Mouse (Mus musculus) adipocyte (in vitro differentiated cells): ENCODE measurements around the gene Rora.

Source experiments
- DNase-seq: peaks from one replicate; pipeline ENCODE4 v3.0.0-alpha.2; 2016; ENCODE audit warnings: low spot score

The Rora gene

GRCm38 (mm10) chr9:69140144-69140543 lies 486.6 kb downstream of the Rora start:
- DNase-seq = no peak

GRCm38 (mm10) chr9:69141859-69142258 lies 488.3 kb downstream of the Rora start:
- DNase-seq = no peak

- DNase-seq = no peak
Observed at GRCm38 (mm10) chr9:69146937-69147336, 493.4 kb downstream of the Rora start.

GRCm38 (mm10) chr9:69150224-69150623 lies 496.6 kb downstream of the Rora start:
- DNase-seq = no peak

- no peak for DNase-seq
Observed at GRCm38 (mm10) chr9:69154684-69155083, 501.1 kb downstream of the Rora start.

GRCm38 (mm10) chr9:69155836-69156595 lies 502.4 kb downstream of the Rora start:
- DNase-seq = no peak

GRCm38 (mm10) chr9:69160818-69161217 lies 507.2 kb downstream of the Rora start:
- DNase-seq = no peak

- DNase-seq = no peak
Observed at GRCm38 (mm10) chr9:69164653-69165052, 511.1 kb downstream of the Rora start.

- no peak for DNase-seq
Observed at GRCm38 (mm10) chr9:69165096-69165836, 511.7 kb downstream of the Rora start.

- no peak for DNase-seq
Observed at GRCm38 (mm10) chr9:69174061-69174460, 520.5 kb downstream of the Rora start.

- DNase-seq = no peak
Observed at GRCm38 (mm10) chr9:69174527-69175116, 521.0 kb downstream of the Rora start.

GRCm38 (mm10) chr9:69176988-69177387 lies 523.4 kb downstream of the Rora start:
- DNase-seq = no peak

- DNase-seq = no peak
Observed at GRCm38 (mm10) chr9:69179224-69179623, 525.6 kb downstream of the Rora start.

- no peak for DNase-seq
Observed at GRCm38 (mm10) chr9:69180961-69181360, 527.4 kb downstream of the Rora start.

GRCm38 (mm10) chr9:69181411-69181810 lies 527.8 kb downstream of the Rora start:
- DNase-seq = peak; percentile 11

GRCm38 (mm10) chr9:69183888-69184287 lies 530.3 kb downstream of the Rora start:
- no peak for DNase-seq

- DNase-seq = no peak
Observed at GRCm38 (mm10) chr9:69190726-69191125, 537.1 kb downstream of the Rora start.

GRCm38 (mm10) chr9:69192446-69192845 lies 538.9 kb downstream of the Rora start:
- no peak for DNase-seq

- peak; percentile 22 for DNase-seq
Observed at GRCm38 (mm10) chr9:69194638-69195605, 541.3 kb downstream of the Rora start.

- peak; percentile 77 for DNase-seq
Observed at GRCm38 (mm10) chr9:69213796-69214195, 560.2 kb downstream of the Rora start.

- no peak for DNase-seq
Observed at GRCm38 (mm10) chr9:69224841-69225240, 571.3 kb downstream of the Rora start.

- no peak for DNase-seq
Observed at GRCm38 (mm10) chr9:69226424-69226823, 572.8 kb downstream of the Rora start.
